Mouse (Mus musculus): ENCODE results near the gene Atp8a2.

- TF ChIP-seq POLR2AphosphoS5 (IDR thresholded peaks at IDR 0.05; ENCODE audit: insufficient replicate concordance, low read depth, low read length) (no peak), CTCF (IDR thresholded peaks at IDR 0.05; ENCODE audit: low read depth, low read length) (no peak)
Observed at GRCm38 (mm10) chr14:59876525-59876924, 320.5 kb downstream of the Atp8a2 start.
